In the genomic region with DNA sequence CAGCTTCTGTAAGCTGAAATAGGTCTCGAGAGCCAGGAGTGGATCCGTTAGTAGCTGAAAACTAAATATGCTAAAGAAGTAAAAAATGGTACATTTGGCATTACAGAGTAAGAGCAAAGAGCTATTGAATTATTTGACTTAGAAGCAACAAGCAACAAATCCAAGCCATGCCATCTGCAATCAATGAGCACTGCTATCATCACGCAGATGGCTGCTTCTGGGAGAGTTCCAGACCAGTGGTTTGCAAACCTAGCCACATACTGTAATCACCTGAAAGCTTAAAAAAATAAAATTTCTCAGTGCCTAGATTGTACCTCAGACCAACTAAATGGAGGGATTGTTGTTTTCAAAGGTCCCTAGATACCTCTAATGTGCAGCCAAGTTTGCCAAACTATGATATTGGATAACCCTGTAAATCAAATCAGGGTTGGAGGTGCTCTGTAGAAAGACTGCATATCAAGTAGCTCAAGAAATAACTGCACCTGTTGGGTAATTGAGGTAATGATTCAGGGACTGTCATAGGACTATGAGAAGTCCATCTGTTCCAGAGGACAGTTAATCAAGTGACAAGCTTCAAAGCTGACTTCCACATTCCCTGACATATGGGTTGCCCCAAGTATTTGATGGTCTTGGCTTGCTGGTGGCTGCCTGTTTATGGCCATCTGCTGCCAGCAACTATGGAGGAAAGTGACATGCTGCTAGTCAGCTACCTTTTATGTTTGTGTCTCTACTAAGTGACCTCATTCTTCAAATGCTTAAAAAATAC, we compare ENCODE assay signal across 20 mouse cellular contexts.
DNase-seq lines count a peak whose midpoint lies in the region; ATAC-seq and TF ChIP-seq lines count a peak whose summit lies in the region.
"Had no signal": no experiment of that assay in that cellular context is flagged by ENCODE, and none has a peak within 500 bp of the region (broad histone marks: within the 10 kb centered on the region; RNA-seq: fewer than 3 reads in every experiment).

No protein-coding gene starts in this region.

- peak; percentile 19 for DNase-seq in embryonic facial prominence, embryonic 14.5 days (ENCODE audit: low spot score)
- no peak for DNase-seq in embryonic facial prominence, embryonic 10.5 days (ENCODE audit: low spot score)
- peak; percentile 23 for DNase-seq in kidney, postnatal 0 days (ENCODE audit: low spot score)
- DNase-seq in kidney, adult 8-10 months, result no peak
- DNase-seq in brain, adult 2 months (ENCODE audit: low read depth, low spot score), result peak; percentile 43
- peak; percentile 10 to 21 for DNase-seq in layer of hippocampus, adult 8-10 months (ENCODE audit: low spot score in 2 of 2)
- no peak for DNase-seq in right cerebral cortex, postnatal 36 days (ENCODE audit: low spot score in 2 of 2)
- no peak for DNase-seq in forebrain, embryonic 11.5 days (ENCODE audit: low spot score)
- DNase-seq: gastrocnemius, adult 2 months; liver; lung, postnatal 10 days; retina, postnatal 1 day; right cerebral cortex, postnatal 4 days; thymus, adult 2 months had no signal

- WGBS in embryonic facial prominence, embryonic 14.5 days, result 50% methylated on average over 3 of the region's 3 CpGs
- 89% methylated on average over 3 of the region's 3 CpGs for WGBS in embryonic facial prominence, embryonic 10.5 days
- 56% methylated on average over 3 of the region's 3 CpGs for WGBS in kidney, postnatal 0 days
- 95% methylated on average over 3 of the region's 3 CpGs for WGBS in forebrain, embryonic 11.5 days

- H3K4me1 ChIP-seq in embryonic facial prominence, embryonic 14.5 days (ENCODE audit: control insufficient read depth, insufficient read depth, low read length), result peaks cover 11% of the 10 kb centered on the region; the same call in 1 of the 2 replicates
- H3K4me1 ChIP-seq in embryonic facial prominence, embryonic 10.5 days, result no peaks in the 10 kb centered on the region
- H3K4me1 ChIP-seq in kidney, postnatal 0 days (replicated peaks; ENCODE audit: insufficient read depth, low read length), result 0 out of 2 replicates have a peak, but pooled peaks cover 4% of the 10 kb centered on the region
- no peaks in the 10 kb centered on the region for H3K4me1 ChIP-seq in forebrain, embryonic 11.5 days (replicated peaks; ENCODE audit: control insufficient read depth, insufficient read depth, low read length)
- H3K4me1 ChIP-seq: embryonic facial prominence, embryonic 15.5 days; forebrain, embryonic 12.5 days; heart, embryonic 13.5 days; hindbrain, embryonic 15.5 days; midbrain, embryonic 15.5 days had no signal

- no peaks in the 10 kb centered on the region for H3K9me3 ChIP-seq in embryonic facial prominence, embryonic 14.5 days (ENCODE audit: control insufficient read depth, low read length)
- no peaks in the 10 kb centered on the region for H3K9me3 ChIP-seq in embryonic facial prominence, embryonic 10.5 days
- no peaks in the 10 kb centered on the region for H3K9me3 ChIP-seq in kidney, postnatal 0 days (replicated peaks; ENCODE audit: low read length)
- H3K9me3 ChIP-seq in forebrain, embryonic 11.5 days (ENCODE audit: control insufficient read depth, low read length), result no peaks in the 10 kb centered on the region
- H3K9me3 ChIP-seq: embryonic facial prominence, embryonic 15.5 days; forebrain, embryonic 12.5 days; heart, embryonic 13.5 days; hindbrain, embryonic 15.5 days; midbrain, embryonic 15.5 days had no signal

- no peak overlapping the region for H3K4me3 ChIP-seq in embryonic facial prominence, embryonic 14.5 days (ENCODE audit: low read depth, low read length)
- H3K4me3 ChIP-seq in embryonic facial prominence, embryonic 10.5 days, result no peak overlapping the region
- H3K4me3 ChIP-seq in kidney, postnatal 0 days (replicated peaks; ENCODE audit: low read depth, low read length), result no peak overlapping the region
- H3K4me3 ChIP-seq in forebrain, embryonic 11.5 days (ENCODE audit: low read depth, low read length), result no peak overlapping the region
- H3K4me3 ChIP-seq: embryonic facial prominence, embryonic 15.5 days; forebrain, embryonic 12.5 days; gastrocnemius, adult 2 months; heart, embryonic 13.5 days; hindbrain, embryonic 15.5 days; midbrain, embryonic 15.5 days had no signal

- no peak overlapping the region for H3K9ac ChIP-seq in embryonic facial prominence, embryonic 14.5 days (ENCODE audit: low read depth, low read length)
- no peak overlapping the region for H3K9ac ChIP-seq in kidney, postnatal 0 days (ENCODE audit: low read depth, low read length)
- H3K9ac ChIP-seq in forebrain, embryonic 11.5 days (ENCODE audit: low read length), result no peak overlapping the region
- H3K9ac ChIP-seq: embryonic facial prominence, embryonic 15.5 days; forebrain, embryonic 12.5 days; heart, embryonic 13.5 days; hindbrain, embryonic 15.5 days; midbrain, embryonic 15.5 days had no signal

- no peak overlapping the region for H3K27ac ChIP-seq in embryonic facial prominence, embryonic 14.5 days (replicated peaks; ENCODE audit: low read depth, low read length)
- no peak overlapping the region for H3K27ac ChIP-seq in embryonic facial prominence, embryonic 10.5 days (replicated peaks)
- no peak overlapping the region for H3K27ac ChIP-seq in kidney, postnatal 0 days
- H3K27ac ChIP-seq in forebrain, embryonic 11.5 days (ENCODE audit: low read depth, low read length), result no peak overlapping the region
- H3K27ac ChIP-seq: embryonic facial prominence, embryonic 15.5 days; forebrain, embryonic 12.5 days; gastrocnemius, adult 2 months; heart, embryonic 13.5 days; hindbrain, embryonic 15.5 days; midbrain, embryonic 15.5 days had no signal

- no peaks in the 10 kb centered on the region for H3K27me3 ChIP-seq in embryonic facial prominence, embryonic 14.5 days (replicated peaks; ENCODE audit: control insufficient read depth, insufficient read depth, low read length)
- H3K27me3 ChIP-seq in embryonic facial prominence, embryonic 10.5 days (replicated peaks; ENCODE audit: low read depth, poor library complexity, severe bottlenecking), result no peaks in the 10 kb centered on the region
- no peaks in the 10 kb centered on the region for H3K27me3 ChIP-seq in kidney, postnatal 0 days (ENCODE audit: insufficient read depth, low read length)
- H3K27me3 ChIP-seq in forebrain, embryonic 11.5 days (ENCODE audit: control insufficient read depth, insufficient read depth, low read length), result no peaks in the 10 kb centered on the region
- H3K27me3 ChIP-seq: embryonic facial prominence, embryonic 15.5 days; forebrain, embryonic 12.5 days; heart, embryonic 13.5 days; hindbrain, embryonic 15.5 days; midbrain, embryonic 15.5 days had no signal

- no peak for ATAC-seq in embryonic facial prominence, embryonic 14.5 days (ENCODE audit: low read depth)
- no peak for ATAC-seq in kidney, postnatal 0 days (replicated peaks; ENCODE audit: low FRiP score, low read depth)
- no peak for ATAC-seq in forebrain, embryonic 11.5 days (replicated peaks; ENCODE audit: low FRiP score)
- ATAC-seq: intestine, postnatal 0 days; midbrain, embryonic 15.5 days had no signal

- H3K4me2 ChIP-seq in embryonic facial prominence, embryonic 14.5 days (ENCODE audit: low read depth, low read length), result no peak overlapping the region
- H3K4me2 ChIP-seq in kidney, postnatal 0 days (ENCODE audit: low read length), result no peak overlapping the region
- no peak overlapping the region for H3K4me2 ChIP-seq in forebrain, embryonic 11.5 days (ENCODE audit: low read depth, low read length, severe bottlenecking)
- H3K4me2 ChIP-seq: embryonic facial prominence, embryonic 15.5 days; forebrain, embryonic 12.5 days; heart, embryonic 13.5 days; hindbrain, embryonic 15.5 days; midbrain, embryonic 15.5 days had no signal

- no peaks in the 10 kb centered on the region for H3K36me3 ChIP-seq in embryonic facial prominence, embryonic 14.5 days (ENCODE audit: control insufficient read depth, insufficient read depth, low read length)
- no peaks in the 10 kb centered on the region for H3K36me3 ChIP-seq in embryonic facial prominence, embryonic 10.5 days (replicated peaks)
- H3K36me3 ChIP-seq in kidney, postnatal 0 days (ENCODE audit: insufficient read depth, low read length), result no peaks in the 10 kb centered on the region
- no peaks in the 10 kb centered on the region for H3K36me3 ChIP-seq in forebrain, embryonic 11.5 days (ENCODE audit: control insufficient read depth, insufficient read depth, low read length)
- H3K36me3 ChIP-seq: embryonic facial prominence, embryonic 15.5 days; forebrain, embryonic 12.5 days; heart, embryonic 13.5 days; hindbrain, embryonic 15.5 days; midbrain, embryonic 15.5 days had no signal

- no peak for TF ChIP-seq CTCF in kidney, postnatal 0 days (IDR thresholded peaks at IDR 0.05; ENCODE audit: low read depth)

Comparison
In these comparisons a context has a peak if more than half of its experiments do, and no peak if none do; other contexts are left out.
1. DNase-seq: peak in embryonic facial prominence, embryonic 14.5 days (single experiment), kidney, postnatal 0 days (single experiment), brain, adult 2 months (single experiment) and layer of hippocampus, adult 8-10 months (2 of 2); none in embryonic facial prominence, embryonic 10.5 days (single experiment), kidney, adult 8-10 months (0 of 2), right cerebral cortex, postnatal 36 days (0 of 2) and forebrain, embryonic 11.5 days (single experiment).